26 mouse cellular contexts compared by ENCODE assay signal in the genomic region with DNA sequence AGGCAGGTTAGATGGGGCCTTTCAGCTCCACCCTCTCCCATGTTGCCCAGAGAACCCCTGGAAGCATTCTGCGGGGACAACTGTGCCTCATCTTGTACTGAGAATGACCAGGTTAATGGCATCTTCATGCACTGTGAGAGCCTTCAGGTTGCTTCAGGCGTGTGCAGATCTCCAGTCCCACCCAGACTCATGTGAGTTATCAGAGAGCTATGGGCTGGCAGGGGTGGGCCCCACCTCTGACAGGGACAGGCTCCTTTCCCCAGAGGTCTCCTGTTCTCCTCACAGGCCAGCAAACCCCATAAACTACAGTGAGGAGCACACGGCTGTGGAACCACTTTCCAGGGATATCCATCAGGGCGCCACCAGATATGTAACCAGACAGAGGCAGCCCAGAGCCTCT.
"Had no signal": no experiment of that assay in that cellular context is flagged by ENCODE, and none has a peak within 500 bp of the region (broad histone marks: within the 10 kb centered on the region; RNA-seq: fewer than 3 reads in every experiment).

No protein-coding gene starts in this region.

- DNase-seq: forebrain, postnatal 0 days; gastrocnemius, postnatal 10 days; gastrocnemius, postnatal 25 days; heart, adult 11 months; heart, adult 2 months; heart, postnatal 14 days; heart, postnatal 36 days; kidney, adult 11 months; kidney, adult 2 months; kidney, adult 9 months; kidney, postnatal 14 days; kidney, postnatal 36 days had no signal

- H3K4me2 ChIP-seq: forebrain, embryonic 15.5 days; heart, embryonic 11.5 days; heart, embryonic 13.5 days; heart, embryonic 15.5 days; hindbrain, embryonic 13.5 days; hindbrain, embryonic 15.5 days; kidney, embryonic 15.5 days; limb, embryonic 12.5 days had no signal

- H3K9me3 ChIP-seq: forebrain, embryonic 15.5 days; heart, embryonic 13.5 days; heart, embryonic 15.5 days; hindbrain, embryonic 13.5 days; hindbrain, embryonic 15.5 days; kidney, embryonic 15.5 days; limb, embryonic 10.5 days; limb, embryonic 12.5 days had no signal

- ATAC-seq: forebrain, embryonic 15.5 days; forebrain, postnatal 0 days; hindbrain, postnatal 0 days; intestine, embryonic 16.5 days had no signal

- H3K4me3 ChIP-seq: forebrain, embryonic 15.5 days; heart, adult 2 months; heart, embryonic 13.5 days; heart, embryonic 15.5 days; hindbrain, embryonic 13.5 days; hindbrain, embryonic 15.5 days; kidney, embryonic 15.5 days; layer of hippocampus, adult 2 months; left cerebral cortex, adult 2 months; limb, embryonic 10.5 days; limb, embryonic 12.5 days had no signal

- H3K27me3 ChIP-seq: forebrain, embryonic 15.5 days; heart, embryonic 13.5 days; heart, embryonic 15.5 days; hindbrain, embryonic 13.5 days; hindbrain, embryonic 15.5 days; kidney, embryonic 15.5 days; limb, embryonic 12.5 days had no signal

- H3K27ac ChIP-seq: forebrain, embryonic 15.5 days; heart, adult 2 months; heart, embryonic 13.5 days; heart, embryonic 15.5 days; hindbrain, embryonic 13.5 days; hindbrain, embryonic 15.5 days; hindbrain, postnatal 0 days; kidney, embryonic 15.5 days; kidney, postnatal 0 days; layer of hippocampus, adult 2 months; left cerebral cortex, adult 2 months; limb, embryonic 10.5 days; limb, embryonic 12.5 days had no signal

- H3K9ac ChIP-seq: forebrain, embryonic 15.5 days; forebrain, postnatal 0 days; heart, embryonic 13.5 days; heart, embryonic 15.5 days; hindbrain, embryonic 13.5 days; hindbrain, embryonic 15.5 days; kidney, embryonic 15.5 days; limb, embryonic 12.5 days had no signal
